Mouse (Mus musculus) spleen, adult 12 weeks (tissue): ENCODE results near the gene Pklr.
"Not testable (repeated sequence)": the region's sequence is repeated elsewhere in the genome, so short reads cannot be mapped to it uniquely, and the experiment has no call there.

Experiments
- DNase-seq: peaks from one replicate; pipeline ENCODE4 v3.0.0; 2022; ENCODE audit warnings: low spot score

Gene Pklr

DNA sequence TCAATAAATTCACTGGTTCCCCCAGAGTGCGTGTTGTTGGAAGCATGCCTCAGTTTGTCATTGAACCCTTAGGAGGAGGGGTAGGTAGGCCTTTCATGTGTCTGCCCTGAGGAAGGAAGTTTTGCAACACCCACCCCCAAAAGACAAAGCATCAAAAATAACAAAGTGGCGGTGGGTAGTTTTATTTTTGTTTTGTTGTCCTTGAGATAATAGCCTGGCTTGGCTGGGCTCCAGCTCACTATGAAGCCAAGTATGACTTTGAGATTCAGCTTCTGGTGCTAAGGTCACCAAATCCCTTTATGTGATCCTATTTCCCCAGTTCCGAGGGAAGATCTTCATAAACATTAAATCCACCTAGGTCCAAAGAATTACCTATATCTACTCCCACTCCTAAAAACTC, 11.7 kb upstream of the Pklr start:
- no peak for DNase-seq

DNA sequence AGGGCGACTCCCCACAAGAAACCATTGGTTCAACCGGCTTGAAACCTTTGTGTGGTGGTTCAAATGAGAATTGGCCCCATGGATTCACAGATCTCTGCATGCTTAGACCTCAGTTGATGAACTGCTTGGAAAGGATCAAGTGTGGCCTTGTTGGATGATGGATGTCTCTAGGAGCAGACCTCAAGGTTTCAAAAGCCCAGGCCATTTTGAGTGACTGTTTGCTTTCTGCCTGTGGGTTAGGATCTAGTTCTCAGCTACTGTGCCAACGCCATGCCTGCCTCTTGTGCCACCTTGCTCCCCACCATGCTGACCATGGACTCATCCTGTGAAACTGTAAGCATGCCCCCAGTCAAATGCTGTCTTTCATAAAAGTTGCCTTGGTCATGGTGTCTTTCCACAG, 10.0 kb upstream of the Pklr start:
- DNase-seq, result no peak

DNA sequence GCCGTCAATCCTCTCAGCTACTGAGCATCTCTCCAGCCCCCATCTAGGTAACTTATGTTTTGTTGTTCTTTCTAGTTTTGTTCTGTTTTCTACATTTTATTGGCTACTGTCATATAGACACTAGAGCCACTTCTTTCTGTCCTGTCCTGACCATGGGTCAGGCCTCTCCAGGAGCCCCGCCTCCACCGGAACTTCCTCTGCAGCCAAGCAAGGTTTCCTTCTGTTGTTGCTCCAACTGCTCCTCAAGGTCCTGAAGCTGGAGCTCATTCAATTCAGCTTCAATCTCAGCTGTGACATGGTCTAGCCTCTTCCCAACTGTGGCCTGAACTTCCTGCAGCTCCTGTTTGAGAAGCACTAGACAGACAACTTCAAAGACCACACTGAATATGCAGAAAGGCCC, 6.0 kb upstream of the Pklr start:
- no peak for DNase-seq

DNA sequence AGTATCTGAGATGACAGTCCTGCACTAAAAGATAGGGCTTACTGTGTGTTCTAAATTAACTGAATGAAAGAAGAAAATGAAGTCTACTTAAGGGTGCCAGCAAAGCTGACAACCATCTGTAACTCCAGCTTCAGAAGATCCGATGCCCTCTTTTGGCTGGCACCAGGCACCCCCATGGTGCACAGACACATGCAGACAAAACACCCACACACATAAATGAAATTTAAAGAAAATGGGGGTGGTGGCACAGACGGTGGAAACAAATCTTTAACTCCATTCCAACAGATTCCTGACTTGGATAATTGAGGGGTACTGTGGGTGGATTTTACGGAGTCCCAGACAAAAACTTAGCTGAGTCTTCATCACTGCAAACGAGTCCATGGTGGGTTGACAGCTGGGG, 4.1 kb upstream of the Pklr start:
- no peak for DNase-seq

DNA sequence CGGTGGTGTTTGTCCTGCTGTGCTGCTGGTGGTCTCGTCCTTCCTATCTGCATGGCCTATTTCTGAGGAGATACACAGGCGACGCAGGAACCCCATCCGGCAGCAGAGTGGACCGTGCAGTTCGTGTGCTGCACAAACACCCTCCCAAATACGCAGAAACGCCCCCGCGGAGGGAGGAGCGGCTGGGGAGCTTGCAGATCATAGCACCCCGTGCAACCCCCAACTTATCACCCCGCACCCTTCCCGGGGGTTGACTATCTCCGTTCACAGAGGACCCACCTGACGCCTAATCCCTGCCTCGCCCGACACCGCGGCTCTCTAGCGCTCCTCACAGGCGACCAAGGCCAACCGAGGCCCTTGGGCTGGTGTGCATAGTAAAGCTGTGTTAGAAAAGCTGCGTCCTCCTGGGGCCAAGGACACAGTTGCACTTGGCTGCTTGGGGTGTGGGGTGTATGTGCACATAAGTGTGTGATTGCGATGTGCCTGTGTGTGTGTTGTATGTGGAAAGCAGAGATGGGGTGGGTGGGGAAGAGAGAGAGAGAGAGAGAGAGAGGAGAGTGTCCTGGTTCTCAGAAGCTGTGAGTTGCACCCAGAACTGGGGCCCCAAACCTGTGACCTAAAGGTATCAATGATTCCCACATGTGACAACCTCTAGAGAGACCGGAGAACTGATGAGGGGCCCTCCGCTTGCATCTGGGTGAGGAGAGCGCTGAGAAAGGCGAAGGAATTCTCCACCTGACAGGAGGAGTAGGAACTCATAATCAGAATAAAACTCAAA, 3.5 kb upstream of the Pklr start:
- peak; percentile 55 for DNase-seq

DNA sequence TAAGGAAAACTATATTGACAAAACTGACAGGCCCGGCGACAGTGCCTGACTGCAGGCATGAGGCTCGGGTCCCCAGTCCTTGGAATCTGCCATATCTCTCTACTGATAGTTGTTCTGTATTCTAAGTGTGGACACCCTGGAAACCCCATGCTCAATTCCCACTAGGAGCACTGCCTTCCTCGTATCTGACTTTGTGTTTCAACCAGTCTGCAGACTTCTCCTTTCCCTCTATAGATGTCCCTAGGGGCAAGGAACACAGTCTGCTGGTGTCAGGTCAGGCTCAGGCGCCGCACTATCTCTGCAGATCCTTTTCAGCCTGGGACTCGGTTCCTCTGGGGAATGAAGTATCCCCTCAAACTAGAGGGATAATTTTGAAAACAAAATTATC, 2.9 kb upstream of the Pklr start:
- no peak for DNase-seq

DNA sequence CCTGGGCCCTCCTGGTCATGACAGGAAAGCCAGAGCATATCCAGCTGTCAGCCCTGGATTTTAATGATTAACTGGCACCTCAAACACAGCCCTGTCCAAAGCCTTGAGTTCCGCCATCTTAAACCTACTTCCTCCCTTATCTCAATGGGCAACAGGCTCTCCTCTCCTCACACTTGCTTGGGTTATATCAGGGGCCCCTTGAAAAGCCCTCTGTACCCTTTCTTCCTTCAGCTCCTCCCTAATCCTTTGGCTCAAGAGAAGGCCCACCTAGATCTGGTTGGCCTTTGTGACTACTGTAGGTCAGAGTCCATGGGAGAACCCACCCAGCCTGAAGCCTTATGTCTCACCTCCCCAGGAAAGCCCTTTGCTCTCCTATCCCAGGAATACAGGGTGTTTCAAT, 2.2 kb upstream of the Pklr start:
- no peak for DNase-seq

DNA sequence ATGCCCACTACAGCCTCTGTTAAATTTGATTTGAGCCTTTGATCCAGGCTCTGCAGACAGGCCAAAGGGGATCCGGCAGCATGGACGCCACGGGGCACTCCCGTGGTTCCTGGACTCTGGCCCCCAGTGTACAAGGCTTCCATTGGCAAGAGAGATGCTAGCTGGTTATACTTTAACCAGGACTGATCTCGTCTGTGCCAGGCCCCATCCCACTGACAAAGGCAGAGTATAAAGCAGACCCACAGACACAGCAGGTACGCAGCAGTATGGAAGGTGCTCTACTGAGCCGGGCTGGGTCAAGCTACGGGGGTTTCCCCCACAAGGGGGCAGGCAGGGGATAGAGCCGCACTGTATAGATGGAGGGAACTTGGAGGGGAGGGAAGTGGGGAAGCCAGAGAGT, 423 bp downstream of the Pklr start:
- peak; percentile 45 for DNase-seq

DNA sequence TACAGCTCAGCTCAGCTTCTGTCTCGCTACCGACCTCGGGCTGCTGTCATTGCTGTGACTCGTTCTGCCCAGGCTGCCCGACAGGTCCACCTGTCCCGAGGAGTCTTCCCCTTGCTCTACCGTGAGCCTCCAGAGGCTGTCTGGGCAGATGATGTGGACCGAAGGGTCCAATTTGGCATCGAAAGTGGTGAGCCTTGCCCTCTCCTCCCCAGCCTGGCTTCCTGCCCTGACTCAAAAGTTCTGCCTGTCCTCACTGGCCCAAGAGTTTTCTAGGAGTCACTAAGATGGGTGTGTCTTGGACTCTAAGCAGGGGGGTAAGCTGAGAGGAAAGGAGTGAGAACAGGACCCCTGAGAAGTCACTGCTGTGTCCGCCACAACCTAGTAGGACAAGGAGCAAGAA, 8.9 kb downstream of the Pklr start:
- no peak for DNase-seq

DNA sequence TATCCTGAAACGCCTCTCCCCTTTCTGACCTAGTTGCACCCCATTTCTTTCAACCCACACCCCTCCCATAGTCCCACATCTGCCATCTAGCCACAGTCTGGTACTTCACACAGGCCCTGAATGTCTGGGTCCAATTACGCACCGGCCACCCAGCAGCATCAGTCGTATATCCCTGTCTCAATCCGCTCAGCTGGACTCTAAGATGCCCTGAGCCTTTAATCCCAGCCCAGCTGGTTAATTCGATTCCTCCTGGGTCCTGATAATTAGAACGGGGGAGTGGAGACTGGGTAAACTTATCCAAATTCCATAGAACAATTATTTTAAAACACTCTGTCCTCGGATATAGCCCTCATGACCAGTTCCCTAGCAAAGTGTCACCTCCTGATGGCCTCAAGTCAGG, 9.6 kb downstream of the Pklr start:
- DNase-seq, result no peak

DNA sequence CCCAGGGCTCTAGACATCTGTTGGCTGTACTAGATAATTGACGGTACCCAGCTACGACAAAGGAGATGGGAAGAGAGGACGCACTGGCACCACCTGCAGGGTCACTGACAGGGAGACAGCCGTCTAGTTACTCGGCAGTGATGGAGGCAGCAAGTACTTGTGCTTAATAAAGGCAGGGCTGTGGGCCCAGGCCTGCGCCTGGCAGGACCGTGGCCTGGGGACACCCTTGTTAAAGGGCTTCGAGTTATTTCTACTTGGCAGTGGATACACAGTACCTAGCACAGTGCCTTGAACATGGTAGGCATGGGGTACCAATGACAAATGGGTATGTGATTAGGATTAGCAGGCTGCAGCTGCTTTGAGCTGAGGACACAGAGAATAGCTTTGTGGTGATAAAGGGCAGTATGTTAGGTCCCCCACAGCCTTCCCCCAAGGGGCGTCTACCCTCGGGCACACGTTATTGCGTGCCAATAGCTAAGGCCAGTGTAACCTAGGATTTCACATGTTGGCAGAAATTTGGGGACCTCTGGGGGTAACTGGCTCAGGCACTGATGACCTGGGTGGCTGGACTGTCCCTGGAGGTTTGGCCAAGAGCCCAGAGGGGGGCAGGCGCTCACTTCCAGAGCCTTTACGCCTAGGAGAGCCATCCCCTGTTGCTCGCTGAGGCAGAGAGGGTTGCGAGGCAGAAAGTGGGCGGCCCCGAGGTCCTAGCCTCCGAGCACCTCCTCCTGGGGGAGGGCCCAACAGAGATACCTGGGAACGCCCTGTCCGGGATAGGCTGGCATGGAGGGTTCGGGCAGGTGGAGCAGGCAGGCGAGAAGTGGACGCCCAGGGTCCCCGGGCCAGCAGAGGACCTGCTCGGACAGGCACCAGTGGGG, 11.4 kb downstream of the Pklr start:
- no peak for DNase-seq

DNA sequence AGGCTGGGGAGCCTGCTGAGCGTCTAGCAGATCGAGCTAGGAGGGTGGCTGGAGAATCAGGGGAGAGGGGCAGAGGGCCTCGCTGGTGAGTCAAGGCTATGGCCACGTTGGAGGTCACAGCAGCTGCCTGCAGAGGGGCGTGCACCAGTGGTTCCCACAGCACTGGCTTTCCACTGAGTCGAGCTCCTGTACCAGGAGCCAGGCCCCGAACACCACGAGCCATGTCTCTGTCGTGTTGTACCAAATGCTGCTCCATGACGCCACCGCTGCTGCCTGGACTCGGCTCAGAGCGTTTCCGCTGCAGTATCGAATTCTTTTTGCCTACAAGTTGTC, 12.0 kb downstream of the Pklr start:
- no peak for DNase-seq

DNA sequence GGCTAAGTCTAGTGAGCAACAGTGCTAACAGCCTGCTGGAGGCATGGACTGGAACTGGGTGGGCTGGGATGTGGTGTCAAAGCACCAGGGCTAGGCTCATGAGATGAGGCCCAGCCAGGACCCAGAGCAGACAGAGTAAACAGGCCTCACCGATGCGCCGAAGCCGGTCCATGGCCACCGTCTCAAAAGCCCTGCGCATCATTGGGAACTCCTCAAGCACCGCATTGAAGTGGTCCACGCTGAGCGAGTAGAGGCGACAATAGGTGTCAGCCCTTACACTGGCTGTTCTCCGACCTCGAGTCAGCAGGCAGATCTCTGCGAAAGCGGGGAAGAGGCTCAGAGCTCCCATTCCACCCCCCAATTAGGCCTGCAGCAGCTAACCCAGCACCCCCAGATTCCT, 12.6 kb downstream of the Pklr start:
- no peak for DNase-seq

DNA sequence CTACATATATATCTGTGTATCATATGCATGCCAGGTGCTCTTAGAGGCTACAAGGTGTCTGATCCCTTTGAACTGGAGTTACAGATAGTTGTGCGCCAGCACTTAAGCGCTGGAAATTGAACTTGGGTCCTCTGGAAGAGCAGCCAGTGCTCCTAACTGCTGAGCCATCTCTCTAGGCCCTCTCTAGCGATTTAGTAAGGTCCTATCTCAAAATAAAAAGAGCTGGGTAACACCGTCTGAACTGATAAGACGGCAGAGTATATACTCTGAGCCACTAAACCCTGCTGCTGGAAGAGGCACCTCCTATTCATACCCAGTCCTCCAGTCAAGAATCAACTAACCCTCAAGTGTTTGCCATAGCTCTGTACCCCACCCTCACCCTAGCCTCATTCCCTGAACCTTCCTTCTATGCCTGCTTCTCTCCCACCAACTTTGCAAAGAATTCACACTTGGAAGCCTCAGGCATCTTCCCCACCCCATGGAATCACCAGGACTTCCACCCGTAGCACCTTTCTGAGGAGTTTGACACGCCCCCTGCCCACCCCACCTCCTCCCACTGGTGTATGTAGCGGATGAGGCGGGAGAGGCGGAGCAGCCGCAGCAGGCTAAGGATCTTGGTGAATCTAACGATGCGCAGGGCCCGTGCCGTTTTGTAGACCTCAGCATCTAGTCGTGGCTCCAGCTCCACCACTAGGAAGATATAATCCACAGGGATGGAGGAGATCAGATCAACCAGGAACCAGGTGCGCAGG, 16.3 kb downstream of the Pklr start:
- DNase-seq, result no peak

DNA sequence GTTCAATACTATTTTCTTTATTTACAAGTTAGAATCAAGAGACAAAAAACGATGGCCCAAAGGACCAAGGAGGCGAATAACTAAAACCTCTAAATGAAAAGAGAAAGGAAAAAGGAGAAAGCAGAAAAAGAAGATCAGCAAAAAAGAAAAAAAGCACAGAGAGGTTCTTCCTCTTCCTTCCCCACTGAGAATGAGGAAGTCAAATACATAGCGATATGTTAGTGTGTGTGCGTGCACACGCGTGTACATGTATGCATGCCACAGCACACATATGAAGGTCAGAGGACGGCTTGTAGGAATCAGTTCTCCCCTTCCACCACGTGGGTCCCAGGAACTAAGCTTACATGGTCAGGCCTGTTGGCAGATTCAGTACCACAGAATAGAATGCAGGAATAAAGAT, 21.0 kb downstream of the Pklr start:
- DNase-seq, result no peak

DNA sequence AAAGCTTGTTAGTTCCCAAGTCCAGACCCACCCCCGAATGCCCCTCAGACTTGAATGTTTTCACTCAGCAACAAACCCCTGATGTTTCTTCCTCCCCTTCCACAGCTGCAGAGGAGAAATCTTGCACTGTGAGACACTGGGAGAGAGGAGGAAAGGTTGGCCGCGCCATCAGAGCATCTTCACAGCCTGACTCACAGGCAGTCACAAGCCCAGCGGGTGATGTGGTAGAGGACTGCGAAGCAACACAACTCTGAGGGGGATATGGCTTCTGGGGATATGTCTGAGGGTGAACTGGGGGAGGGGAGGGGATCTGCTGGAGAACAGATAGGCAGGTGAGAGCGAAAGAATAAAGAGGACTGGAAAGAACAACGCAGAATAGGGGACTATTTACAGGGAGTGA, 22.7 kb downstream of the Pklr start:
- DNase-seq, result no peak

DNA sequence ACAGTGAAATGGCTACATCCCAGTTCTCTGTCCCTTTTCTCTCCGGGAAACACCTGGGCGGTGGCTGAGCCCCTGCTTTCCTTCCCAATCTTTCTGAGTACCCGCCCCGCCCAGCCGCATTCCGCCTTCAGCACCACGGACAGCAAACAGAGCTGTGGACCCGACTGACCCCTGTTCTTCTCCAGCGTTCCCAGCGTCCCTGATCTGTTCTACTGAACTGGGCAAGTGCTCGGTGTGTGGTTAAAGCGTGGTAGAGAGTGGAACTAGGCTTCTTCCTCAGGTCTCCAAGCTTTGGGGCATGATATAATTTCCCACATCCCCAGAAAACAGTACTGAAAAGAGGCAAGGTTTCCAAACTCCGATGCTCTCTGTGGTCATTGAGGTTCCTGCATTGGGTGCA, 23.3 kb downstream of the Pklr start:
- no peak for DNase-seq

DNA sequence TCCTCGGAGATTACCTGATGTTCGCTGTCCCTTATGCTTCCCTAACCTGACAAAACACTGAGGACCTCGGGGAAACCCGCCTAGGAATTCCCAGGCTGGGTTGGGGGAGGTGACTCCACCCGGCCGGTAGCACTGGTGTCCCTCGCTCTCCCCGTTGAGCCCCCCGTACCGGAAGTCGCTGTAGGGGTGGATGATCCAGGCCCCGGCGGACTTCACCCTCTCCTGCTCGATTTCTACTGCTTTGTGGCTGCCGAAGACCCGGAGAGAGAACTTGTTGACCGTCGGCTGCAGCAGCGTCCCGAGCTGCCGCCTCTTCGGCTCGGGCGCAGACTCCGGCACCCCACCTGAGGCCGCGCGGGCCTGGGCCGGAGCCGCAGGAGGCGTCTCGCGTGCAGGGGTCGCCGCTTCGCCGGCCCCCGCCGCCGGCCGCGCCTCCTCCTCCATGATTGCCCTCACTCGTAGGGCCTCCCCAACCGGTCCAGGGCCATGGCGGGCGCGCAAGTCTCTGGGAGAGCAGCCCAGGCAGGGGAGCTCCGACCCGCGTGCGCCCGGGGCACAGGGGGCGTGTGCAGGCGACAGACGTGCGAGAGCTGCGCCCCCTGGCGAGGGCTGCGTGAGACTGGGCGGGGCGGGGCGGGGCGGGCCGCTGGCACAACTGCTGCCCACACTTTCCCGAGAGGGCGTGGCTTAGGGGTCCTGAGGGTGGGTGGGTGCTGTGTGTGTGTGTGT, 23.8 kb downstream of the Pklr start, which contains the start of gene Hcn3:
Gene Hcn3 (minus strand): TSS at position 581 of the 729 bp plus-strand sequence.
- DNase-seq, result peak; percentile 54

DNA sequence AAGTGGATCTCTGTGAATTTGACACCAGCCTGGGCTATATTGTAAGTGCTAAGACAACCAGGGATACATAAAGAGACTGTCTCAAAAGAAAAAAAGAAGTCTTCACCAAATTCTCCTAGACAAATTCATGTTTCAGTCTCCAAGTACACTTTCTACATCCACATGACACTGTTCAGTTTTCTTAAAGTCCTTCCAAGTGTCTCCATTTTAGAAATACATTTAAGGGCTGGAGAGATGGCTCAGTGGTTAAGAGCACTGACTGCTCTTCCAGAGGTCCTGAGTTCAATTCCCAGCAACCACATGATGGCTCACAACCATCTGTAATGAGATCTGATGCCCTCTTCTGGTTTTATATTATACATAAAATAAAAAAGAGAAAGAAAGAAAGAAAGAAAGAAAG, 25.3 kb downstream of the Pklr start:
- not testable (repeated sequence) for DNase-seq

DNA sequence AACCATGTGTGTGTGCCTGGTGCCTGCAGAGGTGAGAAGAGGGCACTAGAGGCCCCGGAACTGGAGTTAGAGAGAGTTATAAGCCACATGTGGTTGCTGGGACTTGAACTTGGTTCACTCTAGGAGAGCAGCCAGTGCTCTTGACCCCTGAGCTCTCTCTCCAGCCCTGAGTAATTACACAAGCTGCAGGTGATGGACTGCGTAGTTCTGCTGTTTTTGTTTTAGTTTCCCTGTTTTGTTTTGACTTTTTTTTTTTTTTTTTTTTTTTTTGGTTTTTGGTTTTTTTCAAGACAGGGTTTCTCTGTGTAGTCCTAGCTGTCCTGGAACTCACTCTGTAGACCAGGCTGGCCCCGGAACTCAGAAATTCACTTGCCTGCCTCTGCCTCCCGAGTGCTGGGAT, 25.8 kb downstream of the Pklr start:
- no peak for DNase-seq

DNA sequence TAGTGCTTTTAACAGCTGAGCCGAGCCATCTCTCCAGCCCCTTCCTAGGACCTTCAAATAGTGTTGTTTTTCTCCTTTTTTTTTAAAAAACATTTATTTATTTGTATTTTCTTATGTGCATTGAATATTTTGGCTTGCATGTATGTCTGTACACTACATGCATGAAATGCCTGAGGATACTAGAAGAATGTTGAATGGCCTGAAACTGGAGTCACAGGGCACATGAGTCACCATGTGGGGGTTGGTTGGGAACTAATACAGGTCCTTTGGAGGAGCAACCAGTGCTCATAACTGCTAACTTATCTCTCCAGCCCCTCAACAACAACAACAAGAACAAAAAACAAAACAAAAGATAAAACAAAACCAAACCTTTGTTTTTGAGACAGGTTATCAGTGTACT, 27.2 kb downstream of the Pklr start:
- no peak for DNase-seq

DNA sequence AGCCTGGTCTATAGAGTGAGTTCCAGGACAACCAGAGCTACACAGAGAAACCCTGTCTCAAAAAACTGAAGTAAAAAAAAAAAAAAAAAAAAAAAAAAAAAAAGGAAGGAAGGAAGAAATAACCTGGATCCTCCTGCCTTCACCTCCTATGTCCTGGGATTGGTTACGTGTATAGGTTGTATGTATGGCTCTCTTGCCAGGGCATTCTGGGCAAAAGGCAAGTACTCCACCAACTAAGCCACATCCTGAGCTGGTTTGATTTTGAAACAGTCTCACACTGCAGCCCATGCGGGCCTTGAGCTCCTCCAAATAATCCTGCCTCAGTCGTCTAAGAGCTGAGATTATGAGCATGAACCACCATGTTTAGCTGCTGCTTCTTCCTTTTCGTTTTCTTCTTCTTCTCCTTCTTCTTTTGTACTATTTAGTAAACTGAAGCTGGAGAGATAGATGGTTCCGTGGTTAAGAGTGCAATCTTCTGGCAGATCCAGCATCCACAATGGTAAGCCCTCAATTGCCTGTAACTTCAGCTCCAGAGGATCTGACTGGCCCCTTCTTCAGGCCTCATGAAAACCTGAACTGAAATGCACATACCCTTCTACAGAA, 27.8 kb downstream of the Pklr start:
- no peak for DNase-seq
